Mouse (Mus musculus): Measurements from ENCODE around the gene Mmp9.

The Mmp9 gene

DNA sequence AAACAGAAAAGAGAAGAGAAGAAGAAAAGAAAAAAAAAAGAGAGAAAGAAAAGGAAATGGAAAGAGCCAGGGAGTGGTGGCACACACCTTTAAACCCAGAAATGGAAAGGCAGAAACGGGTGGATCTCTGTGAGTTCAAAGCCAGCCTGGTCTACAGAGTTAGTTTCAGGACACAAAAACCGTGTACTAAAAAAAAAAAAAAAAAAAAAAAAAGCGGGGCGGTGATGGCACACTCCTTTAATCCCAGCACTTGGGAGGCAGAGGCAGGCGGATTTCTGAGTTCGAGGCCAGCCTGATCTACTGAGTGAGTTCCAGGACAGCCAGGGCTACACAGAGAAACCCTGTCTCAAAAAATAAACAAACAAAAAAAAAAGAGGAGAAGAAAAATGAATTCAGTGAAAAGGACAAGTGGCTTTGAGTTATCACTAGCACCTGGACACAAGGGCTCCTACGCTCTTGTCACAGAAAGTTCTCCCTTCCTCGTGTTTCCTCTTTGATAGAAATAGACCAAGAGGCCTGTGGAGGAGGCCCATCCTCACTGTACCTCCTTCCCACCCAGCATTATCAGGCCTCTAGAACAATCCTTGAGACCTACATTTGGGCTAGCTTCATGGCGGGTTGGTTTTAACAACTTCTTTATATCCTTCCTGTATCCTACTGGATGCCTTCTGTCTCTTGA is 27.7 kb upstream of the Mmp9 start:
- no peak for DNase-seq (ENCODE audit: low spot score)

DNA sequence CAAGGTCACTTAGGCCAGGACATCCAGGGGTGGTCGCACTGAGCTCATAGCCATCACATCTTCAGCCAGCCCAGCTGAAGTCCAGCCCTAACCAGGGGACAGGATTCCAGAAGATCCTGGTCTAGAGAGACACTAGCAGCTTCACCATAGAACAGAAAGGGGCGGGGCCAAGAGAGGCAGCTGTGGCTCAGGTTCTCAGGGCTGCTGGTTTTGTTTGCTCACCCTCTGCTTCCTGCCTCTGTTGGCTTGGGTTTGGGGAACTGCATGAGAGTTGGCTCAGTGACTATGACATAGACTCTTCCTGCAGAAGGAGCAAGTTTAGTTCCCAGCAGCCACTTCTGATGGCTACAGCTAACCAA is 27.2 kb upstream of the Mmp9 start:
- DNase-seq (ENCODE audit: low spot score) = no peak

- DNase-seq (ENCODE audit: low spot score) = no peak
These were observed 23.8 kb upstream of the Mmp9 start for GRCm38 (mm10) chr2:164916820-164917219.

DNA sequence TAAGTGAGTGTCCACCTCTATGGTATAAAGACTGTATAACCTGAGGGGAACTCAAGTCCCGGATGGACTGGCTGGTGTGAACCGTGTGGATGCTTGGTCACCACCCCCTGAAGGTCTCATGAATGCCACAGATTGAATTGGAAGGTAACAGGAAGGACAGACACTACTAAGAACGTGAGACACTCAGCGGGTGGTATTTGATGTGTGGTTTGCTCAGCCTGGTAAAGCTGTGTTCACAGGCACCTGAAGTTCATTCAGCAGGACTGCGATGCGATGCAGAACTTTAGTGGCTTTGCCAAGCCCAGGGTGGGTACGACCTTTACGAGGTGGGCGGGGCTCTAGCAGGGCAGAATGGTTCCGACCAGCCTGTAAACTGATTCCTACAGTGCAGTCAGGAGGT is 23.2 kb upstream of the Mmp9 start:
- no peak for DNase-seq (ENCODE audit: low spot score)

DNA sequence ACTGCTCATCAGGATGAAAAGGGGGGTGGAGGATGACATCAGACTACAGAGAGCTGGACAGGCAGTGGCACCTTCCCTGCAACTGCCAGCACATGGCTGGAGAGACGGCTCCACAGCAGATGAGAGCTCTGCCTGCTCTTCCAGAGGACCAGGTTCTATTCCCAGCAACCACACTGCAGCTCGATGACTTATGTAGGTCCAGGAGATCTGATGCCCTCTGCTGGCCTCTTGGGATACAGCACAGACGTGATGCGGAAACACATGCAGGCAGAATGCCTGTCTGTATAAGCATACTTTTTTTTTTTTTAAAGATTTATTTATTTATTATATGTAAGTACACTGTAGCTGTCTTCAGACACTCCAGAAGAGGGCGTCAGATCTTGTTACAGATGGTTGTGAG is 22.3 kb upstream of the Mmp9 start:
- no peak for DNase-seq (ENCODE audit: low spot score)

DNA sequence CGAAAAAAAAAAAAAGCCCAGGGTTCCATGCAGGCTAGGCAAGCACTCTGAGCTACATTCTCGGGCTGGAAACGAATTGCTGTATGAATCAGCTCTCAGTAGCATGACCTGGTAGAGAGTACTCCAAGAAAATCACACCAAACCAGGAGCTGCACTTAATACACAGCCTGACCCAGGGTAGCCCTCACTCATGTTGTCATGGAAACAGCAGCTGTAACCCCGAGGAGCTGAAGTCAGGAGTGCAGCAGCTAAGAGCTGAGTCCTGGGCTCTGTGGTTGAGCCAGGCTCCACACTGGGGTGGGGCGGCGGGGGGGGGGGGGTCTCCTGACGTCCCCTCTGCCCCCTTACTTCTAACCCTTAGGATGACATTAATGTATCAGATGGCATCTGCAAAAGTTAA is 18.6 kb upstream of the Mmp9 start:
- no peak for DNase-seq (ENCODE audit: low spot score)

- DNase-seq (ENCODE audit: low spot score) = no peak
These were observed 17.3 kb upstream of the Mmp9 start for GRCm38 (mm10) chr2:164923291-164923690.

DNA sequence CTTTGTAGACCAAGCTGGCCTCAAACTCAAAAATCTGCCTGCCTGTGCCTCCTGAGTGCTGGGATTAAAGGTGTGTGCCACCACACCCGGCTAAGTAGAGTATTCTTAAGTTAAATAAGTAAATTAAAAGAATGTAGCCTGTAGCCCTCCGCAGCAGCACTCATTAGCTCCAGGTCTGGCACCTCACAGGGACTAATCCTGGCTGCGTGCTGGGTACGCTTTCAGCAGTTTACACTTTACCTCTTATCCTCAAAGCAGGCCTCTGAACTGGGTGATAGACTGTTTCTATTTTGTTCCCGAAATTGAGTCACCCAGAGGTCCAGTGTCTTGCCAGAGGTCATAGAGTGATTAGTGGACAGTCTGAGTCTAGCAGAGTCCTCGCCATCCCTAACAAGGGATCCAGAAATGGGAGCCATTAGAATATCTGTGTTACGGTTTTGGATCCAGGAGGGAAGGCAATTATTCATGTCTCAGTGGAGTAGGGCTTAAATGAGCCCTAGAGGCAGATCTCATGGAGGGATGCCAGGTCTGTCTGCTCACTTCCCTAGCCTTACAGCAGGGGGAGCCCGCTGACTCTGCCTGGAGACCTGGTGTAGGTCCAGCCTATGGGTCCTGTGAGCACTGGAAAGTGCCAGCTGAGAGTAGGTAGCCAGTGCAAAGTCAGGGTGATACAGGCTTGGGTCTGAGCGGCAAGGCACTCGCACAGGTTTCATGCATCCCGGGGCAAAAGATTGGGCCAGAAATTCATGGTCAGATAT is 16.3 kb upstream of the Mmp9 start:
- DNase-seq (ENCODE audit: low spot score) = peak; percentile 86

DNA sequence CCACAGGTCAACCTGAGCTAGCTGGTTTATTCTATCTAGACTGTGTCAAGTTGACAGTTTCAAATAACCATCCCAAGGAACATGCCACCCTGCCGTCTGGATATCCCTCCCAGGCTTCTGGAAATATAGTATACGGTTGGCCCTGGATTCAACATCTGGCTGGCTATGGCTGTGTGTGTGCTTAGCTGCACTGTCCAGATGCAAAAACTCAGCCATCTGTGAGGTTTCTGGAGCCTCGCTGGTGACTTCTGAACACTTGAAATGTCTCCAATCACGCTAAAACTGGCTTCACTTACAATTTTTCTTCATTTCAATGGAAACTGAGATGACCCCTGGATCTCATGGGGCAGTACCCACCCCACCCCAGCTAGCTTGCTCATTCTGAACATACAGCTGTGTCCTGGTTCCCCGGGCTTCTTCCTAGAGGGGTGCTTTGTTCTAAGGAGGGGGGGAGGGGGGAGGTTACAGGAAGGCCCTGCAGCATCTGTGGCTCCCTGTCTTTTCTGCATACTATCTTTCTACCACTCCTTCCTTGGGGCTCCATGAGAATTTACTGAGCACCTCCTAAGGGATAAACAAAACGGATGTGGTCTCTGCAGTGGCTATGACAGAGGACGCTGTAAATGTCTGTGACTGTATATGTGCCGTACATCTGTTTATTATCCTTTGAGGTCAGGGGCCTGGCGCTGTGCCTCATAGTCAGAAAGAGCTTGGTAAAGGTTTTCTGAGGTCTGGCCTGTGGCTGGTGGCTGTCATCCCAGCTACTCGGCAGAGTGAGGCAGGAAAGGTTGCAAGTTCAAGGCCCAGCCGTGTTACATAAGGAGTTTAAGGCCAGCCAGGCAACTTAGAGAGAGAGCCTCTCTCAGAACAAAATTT is 9.6 kb upstream of the Mmp9 start:
- DNase-seq (ENCODE audit: low spot score) = no peak

DNA sequence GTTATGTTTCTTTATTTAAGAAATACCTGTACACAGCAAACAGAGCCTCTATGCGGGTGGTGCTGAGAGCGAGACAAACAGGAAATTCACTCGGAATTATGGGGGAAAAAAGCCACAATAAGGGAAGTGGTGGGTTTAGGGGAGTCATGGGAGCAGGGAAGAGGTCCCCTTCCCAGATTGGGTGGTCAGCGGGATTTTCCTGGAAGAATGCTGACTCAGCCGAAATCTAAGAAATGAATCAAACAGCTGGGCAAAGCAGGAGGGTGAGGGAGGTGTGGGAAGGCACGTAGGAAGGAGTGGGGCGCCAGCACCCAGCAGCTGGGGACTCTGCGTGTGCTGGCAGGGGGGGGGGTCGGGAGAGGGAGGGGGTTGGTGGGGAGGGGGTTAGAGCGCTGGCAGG is 7.0 kb upstream of the Mmp9 start:
- DNase-seq (ENCODE audit: low spot score) = no peak

- DNase-seq (ENCODE audit: low spot score) = no peak
These were observed 4.6 kb upstream of the Mmp9 start for GRCm38 (mm10) chr2:164935991-164936390.

GRCm38 (mm10) chr2:164938146-164939091 is 2.2 kb upstream of the Mmp9 start:
- DNase-seq (ENCODE audit: low spot score) = no peak

GRCm38 (mm10) chr2:164939106-164939505 is 1.5 kb upstream of the Mmp9 start:
- no peak for DNase-seq (ENCODE audit: low spot score)

GRCm38 (mm10) chr2:164942692-164943290 is 2.2 kb downstream of the Mmp9 start:
- no peak for DNase-seq (ENCODE audit: low spot score)

GRCm38 (mm10) chr2:164947506-164947905 is 6.9 kb downstream of the Mmp9 start:
- no peak for DNase-seq (ENCODE audit: low spot score)

- no peak for DNase-seq (ENCODE audit: low spot score)
These were observed 7.3 kb downstream of the Mmp9 start for GRCm38 (mm10) chr2:164947930-164948329.

GRCm38 (mm10) chr2:164948962-164949361 is 8.4 kb downstream of the Mmp9 start:
- no peak for DNase-seq (ENCODE audit: low spot score)

DNA sequence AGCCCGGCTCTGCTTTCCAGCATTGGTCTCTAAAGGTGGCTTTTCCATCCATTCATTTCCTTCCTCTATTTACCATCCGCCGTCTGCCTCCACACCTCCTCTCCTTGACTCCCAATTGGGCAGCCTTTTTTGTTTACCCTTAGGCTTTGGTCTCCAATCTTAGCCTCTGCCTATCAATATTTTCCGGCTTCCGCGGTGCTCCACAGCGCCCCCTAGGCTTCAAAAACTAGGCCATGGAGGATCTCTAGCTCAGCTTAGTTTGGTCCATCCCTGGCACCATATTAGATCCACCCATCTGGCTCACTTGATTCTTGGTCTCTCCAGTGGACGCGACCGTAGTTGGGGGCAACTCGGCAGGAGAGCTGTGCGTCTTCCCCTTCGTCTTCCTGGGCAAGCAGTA is 9.9 kb downstream of the Mmp9 start:
- DNase-seq (ENCODE audit: low spot score) = no peak

DNA sequence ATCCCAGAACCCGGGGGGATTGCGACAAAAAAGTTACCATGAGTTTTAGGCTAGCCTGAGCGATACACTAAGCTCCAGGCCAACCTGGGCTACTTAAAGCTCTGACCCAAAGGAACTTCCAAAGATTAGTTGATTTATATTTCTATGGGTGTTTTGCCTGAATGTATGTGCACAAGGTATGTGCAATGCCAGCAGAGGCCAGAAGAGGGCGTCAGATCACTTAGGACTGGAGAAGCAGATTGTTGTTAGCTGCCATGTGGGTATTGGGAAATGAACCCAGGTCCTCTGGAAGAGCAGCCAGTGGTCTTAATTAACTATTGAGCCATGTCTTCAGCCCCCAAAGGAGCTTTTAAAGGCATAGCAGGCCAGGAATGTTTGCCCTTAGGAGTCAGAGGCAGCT is 11.2 kb downstream of the Mmp9 start:
- no peak for DNase-seq (ENCODE audit: low spot score)

GRCm38 (mm10) chr2:164952448-164952847 is 11.9 kb downstream of the Mmp9 start:
- DNase-seq (ENCODE audit: low spot score) = no peak

GRCm38 (mm10) chr2:164953224-164953623 is 12.6 kb downstream of the Mmp9 start:
- DNase-seq (ENCODE audit: low spot score) = peak; percentile 92

All from testis, postnatal 10 days (tissue).